Mouse (Mus musculus): Measurements from ENCODE around the gene Gm7247. TPM values are rescaled to one million over a fixed set of nuclear protein-coding genes. Genes with fewer than 3 reads are reported as not detected.
"Not testable (repeated sequence)": the region's sequence is repeated elsewhere in the genome, so short reads cannot be mapped to it uniquely, and the experiment has no call there.

The Gm7247 gene
- total RNA-seq (2021): not detected

GRCm38 (mm10) chr14:51361456-51361855 lies at the start of gene Gm7247:
TSS of gene Gm7247 (plus strand) at chr14:51361756.
- DNase-seq (ENCODE audit: extremely low spot score in 1 of 2, low spot score in 2 of 2): no peak
- intact Hi-C loops (cut with DNase I): no loop called here

- DNase-seq (ENCODE audit: extremely low spot score in 1 of 2, low spot score in 2 of 2): no peak
- intact Hi-C loops (cut with DNase I): no loop called here
Measured at GRCm38 (mm10) chr14:51324001-51324400, 37.6 kb upstream of the Gm7247 start.

DNA sequence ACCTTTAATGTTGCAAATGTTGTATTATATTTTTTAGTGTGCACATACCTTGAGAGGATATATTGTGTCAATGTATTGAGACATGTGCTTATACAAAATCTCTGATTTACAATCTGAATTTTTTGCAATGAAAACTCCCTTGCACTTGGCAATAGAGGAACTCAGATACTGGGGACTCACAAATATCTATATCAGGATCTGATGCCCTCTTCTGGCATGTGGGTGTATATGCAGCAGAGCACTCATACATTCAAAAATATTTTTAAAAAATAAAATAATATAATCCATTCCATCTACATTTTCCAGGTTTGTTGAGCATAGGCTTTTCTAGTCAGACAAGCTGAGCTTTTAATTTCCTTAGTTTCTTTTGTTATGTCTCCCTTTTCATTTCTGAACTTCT lies 15.5 kb upstream of the Gm7247 start:
- intact Hi-C loops (cut with DNase I): loop anchor here (10.0 kb wide), 1 partner anchor 241 kb away; no protein-coding TSS in a partner anchor
- no peak for DNase-seq (ENCODE audit: extremely low spot score in 1 of 2, low spot score in 2 of 2)

DNA sequence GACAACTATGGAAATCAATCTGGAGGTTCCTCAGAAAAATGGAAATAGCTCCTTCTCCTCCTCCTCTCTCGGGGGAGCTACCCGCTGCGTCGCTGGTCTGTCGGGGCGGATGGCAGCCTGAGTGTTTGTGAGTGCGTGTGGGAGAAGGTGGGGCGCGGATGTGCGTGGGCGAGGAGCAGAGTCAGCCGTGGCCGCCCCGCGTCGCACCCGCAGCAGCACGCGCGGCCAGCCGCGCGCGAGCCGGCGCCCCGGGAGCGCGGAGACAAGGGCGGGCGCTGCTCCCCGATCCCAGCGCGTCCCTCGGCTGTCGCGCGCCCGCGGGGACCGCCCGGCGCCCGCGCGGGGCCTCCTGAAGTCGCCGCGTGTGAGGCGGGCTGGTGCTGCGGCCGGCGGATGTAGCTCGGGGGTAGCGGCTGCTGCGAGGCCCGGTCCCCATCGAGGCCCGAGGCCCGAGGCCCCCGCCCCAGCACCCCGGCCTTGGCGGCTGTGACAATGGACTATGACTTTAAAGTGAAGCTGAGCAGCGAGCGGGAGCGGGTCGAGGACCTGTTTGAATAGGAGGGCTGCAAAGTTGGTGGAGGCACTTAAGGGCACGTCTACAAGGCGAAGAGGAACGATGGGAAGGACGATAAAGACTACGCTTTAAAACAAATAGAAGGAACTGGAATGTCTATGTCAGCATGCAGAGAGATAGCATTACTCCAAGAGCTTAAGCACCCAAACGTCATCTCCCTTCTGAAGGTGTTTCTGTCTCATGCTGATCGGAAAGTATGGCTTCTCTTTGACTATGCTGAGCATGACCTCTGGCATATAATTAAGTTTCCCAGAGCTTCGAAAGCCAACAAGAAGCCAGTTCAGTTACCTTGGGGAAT lies 3.2 kb upstream of the Gm7247 start:
- intact Hi-C loops (cut with DNase I): no loop called here
- peak; percentile 14 to 69 for DNase-seq (ENCODE audit: extremely low spot score in 1 of 2, low spot score in 2 of 2)

DNA sequence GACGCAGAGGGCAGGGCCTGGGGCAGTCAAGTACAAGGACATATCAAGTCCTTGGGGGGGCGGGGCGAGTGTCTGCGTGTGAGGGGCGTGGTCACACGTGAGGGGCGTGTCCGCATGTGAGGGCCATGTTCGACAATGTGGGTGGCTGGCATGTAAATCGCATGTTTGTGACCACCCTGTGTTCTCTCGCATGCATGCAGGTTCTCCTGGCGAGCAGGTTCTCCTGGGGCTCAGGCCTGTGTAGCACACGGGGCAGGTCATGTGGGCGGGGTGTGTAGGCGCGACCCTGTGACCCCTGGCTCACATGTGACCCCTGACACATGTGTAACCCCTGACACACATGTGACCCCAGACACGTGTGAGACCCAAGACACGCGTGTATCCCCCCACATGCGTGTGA lies 21.2 kb downstream of the Gm7247 start:
- intact Hi-C loops (cut with DNase I): no loop called here
- DNase-seq (ENCODE audit: extremely low spot score in 1 of 2, low spot score in 2 of 2): no peak

DNA sequence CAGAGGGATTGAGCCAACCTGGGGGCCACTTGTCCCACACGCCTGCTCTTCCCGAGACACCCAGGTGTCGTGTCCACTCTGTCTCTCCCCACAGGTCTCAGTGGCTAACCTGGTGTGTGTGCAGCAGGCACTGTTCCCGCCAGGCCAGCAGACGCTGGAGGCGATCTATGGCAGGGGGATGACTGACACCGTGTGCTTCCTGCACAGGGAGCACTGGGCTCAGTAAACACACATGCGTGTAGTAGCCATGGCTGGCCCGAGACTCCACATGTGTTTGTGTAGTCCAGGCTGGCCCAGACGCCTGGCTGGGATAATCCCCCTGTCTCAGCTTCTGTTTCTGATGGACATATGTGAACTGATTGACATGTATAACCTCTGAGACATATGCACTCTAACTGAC lies 22.8 kb downstream of the Gm7247 start:
- DNase-seq (ENCODE audit: extremely low spot score in 1 of 2, low spot score in 2 of 2): no peak
- intact Hi-C loops (cut with DNase I): no loop called here

DNA sequence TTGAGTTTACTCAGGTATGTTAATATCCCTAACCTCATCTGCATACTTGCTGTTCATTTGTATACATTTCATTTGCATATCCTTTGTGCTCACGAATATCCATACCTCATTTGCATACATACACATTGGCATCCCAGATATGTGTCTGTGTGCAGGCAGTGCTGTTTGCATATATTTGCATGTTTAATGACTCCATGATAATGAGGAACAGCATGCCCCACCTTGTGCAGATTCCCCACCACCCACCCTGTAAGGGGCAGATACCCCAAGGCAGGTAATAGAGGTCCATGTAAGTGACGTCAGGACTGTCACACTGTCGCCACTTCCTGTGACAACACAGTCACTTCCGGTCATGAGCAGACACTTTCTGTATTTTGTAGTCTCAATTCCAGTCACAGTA lies 24.2 kb downstream of the Gm7247 start:
- intact Hi-C loops (cut with DNase I): no loop called here
- no peak for DNase-seq (ENCODE audit: extremely low spot score in 1 of 2, low spot score in 2 of 2)

GRCm38 (mm10) chr14:51387768-51388167 lies 26.2 kb downstream of the Gm7247 start:
- DNase-seq (ENCODE audit: extremely low spot score in 1 of 2, low spot score in 2 of 2): no peak
- intact Hi-C loops (cut with DNase I): no loop called here

DNA sequence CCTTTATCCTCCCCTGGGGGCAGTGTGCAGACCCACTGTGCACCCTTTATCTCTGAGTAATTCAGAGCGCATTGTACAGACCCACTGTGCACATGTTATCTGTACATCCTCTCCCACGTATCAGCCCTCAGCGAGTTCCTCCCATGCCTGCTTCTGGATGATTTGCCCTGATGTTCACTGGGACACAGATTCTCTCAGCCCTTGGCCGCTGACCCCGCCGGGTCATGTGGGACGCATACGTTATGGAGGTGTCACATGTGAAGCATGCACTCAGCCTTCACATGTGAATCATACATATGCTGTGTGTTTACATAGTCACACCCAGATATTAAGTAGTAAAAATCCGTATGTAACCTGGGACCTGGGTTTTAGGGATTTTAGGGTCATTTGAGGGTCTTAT lies 26.7 kb downstream of the Gm7247 start:
- intact Hi-C loops (cut with DNase I): no loop called here
- DNase-seq (ENCODE audit: extremely low spot score in 1 of 2, low spot score in 2 of 2): no peak

- intact Hi-C loops (cut with DNase I): no loop called here
- no peak for DNase-seq (ENCODE audit: extremely low spot score in 1 of 2, low spot score in 2 of 2)
Measured at GRCm38 (mm10) chr14:51410520-51410919, 49.0 kb downstream of the Gm7247 start, which contains the start of gene Vmn2r88. TSS of gene Vmn2r88 (plus strand) at chr14:51410820.

DNA sequence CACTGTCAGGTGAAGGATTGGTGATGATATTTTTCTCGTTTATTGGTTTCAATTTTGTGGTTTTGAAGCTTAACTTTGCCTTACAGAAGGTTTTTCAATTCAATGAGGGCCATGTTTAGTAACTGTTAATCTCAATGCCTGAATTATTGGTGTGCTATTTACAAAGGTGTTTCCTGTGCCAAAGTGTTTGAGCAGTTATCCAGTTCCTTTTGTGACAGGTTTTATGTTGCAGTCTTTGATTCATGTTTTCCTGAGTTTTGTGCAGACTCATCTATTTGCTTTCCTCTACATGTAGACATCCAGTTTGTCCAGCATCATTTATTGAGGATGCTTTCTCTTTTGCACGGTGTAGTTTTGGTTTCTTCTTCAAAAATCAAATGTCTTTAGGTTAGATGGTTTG lies 62.3 kb downstream of the Gm7247 start:
- no peak for DNase-seq (ENCODE audit: extremely low spot score in 1 of 2, low spot score in 2 of 2)
- intact Hi-C loops (cut with DNase I): no loop called here

GRCm38 (mm10) chr14:51430138-51430537 lies 68.6 kb downstream of the Gm7247 start:
- DNase-seq (ENCODE audit: extremely low spot score in 1 of 2, low spot score in 2 of 2); intact Hi-C loops (cut with DNase I): not testable (repeated sequence)

DNA sequence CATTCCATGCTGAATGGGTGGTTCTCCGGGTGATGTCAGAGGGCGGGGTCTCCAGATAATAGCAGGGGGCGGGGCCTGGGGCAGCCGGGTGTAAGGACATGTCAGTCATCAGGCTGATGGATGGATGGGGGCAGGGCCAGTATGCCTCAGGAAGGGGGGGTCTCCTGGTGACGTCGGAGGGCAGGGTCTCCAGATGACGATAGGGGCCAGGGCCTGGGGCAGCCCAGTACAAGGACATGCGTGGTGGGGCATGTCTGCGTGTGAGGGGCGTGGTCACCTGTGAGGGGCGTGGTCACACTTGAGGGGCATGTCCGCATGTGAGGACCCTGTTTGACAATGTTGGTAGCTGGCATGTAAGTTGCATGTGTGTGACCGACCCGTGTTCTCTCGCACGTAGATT lies 73.0 kb downstream of the Gm7247 start:
- intact Hi-C loops (cut with DNase I): no loop called here
- DNase-seq (ENCODE audit: extremely low spot score in 1 of 2, low spot score in 2 of 2): peak in 1 of 2 experiments; percentile 26

- DNase-seq (ENCODE audit: extremely low spot score in 1 of 2, low spot score in 2 of 2): no peak
- intact Hi-C loops (cut with DNase I): no loop called here
Measured at GRCm38 (mm10) chr14:51435020-51435419, 73.5 kb downstream of the Gm7247 start.

GRCm38 (mm10) chr14:51438955-51439354 lies 77.4 kb downstream of the Gm7247 start:
- intact Hi-C loops (cut with DNase I): no loop called here
- DNase-seq (ENCODE audit: extremely low spot score in 1 of 2, low spot score in 2 of 2): no peak

DNA sequence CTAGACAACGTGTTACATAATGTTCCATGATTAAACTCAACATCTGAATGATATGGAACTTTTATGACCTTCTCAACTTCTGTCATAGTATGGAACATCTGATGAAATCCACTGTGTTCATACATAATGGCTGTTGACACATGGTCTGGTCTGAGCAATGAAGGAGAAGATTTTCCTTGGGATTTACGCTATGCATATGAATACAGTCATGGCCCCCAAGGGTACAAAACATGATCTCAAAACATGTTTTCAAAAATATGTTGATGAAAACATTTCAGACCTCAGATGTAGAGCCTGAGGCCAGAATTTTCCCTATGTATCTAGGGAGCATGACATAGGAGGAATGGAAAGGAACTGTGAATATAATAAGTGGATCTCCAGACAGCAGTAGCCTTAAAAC lies 90.0 kb downstream of the Gm7247 start, which contains the start of gene Vmn2r89:
Vmn2r89 (plus strand) TSS at position 301 of the 400 bp plus-strand sequence.
- DNase-seq (ENCODE audit: extremely low spot score in 1 of 2, low spot score in 2 of 2); intact Hi-C loops (cut with DNase I): not testable (repeated sequence)

GRCm38 (mm10) chr14:51480278-51480677 lies 118.7 kb downstream of the Gm7247 start:
- intact Hi-C loops (cut with DNase I); DNase-seq (ENCODE audit: extremely low spot score in 1 of 2, low spot score in 2 of 2): not testable (repeated sequence)

DNA sequence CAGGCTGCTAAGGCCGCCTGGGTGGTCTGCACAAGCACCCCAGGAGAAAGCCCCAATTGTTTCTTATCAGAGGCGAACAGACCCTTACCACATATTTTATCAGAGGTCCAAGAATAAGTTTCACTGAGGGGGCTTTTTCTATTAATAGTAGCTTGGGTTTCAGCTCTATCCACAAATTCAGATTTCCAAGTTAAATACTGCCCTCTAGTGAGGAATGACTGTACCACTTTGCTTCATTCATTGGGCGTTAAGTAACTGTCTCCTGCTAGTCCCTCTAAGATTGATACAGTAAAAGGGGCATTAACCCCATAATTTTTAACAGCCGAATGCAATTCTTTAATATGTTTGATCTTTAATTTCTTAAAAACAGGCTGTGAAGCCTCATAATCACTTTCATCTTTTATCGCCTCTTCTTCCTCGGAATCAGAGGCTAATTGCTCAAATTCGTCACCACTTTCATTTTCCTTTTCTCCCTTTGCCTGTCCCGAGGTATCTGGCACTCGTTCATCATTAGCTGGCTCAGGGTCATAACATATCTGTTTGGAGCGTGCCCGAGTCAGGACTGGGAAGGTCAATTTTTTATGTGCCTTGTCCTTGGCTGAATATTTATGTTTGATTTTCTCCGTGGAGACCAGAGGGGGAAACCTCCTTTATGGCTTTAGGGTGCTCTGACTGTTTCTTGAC lies 119.9 kb downstream of the Gm7247 start:
- DNase-seq (ENCODE audit: extremely low spot score in 1 of 2, low spot score in 2 of 2); intact Hi-C loops (cut with DNase I): not testable (repeated sequence)

DNA sequence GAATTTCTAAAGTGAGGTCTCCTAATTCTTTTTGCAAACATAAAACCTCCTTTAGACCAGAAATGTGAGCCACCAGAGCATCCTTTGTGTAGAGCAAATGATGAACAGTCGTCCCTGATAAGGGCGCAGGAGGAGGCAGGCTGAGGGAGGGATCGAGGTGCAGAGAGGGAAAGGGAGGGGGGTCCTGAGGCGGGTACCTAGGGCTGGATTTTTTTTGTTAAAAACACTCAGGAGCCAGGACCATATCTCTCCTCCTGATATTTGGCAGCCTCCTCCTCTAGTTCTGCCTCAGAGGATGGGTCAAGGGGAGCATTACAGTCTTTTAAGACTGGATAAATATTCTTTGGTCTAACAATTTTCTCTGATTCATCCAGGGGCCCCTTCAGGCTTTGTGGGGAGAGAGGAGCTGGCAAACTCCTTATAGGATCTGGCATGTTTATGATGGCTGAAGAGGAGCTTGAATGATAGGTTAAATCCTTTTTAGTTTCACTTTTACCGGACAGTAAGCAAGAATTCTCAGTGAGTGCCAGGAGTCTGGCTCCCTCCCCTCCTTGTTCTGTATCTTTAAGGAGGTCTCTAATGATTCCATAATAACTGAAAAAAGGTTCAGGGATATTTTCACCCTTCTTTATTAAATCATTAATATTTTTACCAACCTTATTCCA lies 120.6 kb downstream of the Gm7247 start:
- DNase-seq (ENCODE audit: extremely low spot score in 1 of 2, low spot score in 2 of 2): no peak
- intact Hi-C loops (cut with DNase I): no loop called here
